Mouse (Mus musculus) E14TG2a.4 (cell line): ENCODE measurements at regions not wholly inside any gene's neighbourhood (a gene's known extent, or its start where the extent isn't known, plus 50 kb on each side); places are given as distances from the start of the nearest gene placed in this dataset.

Source experiments
- CTCF ChIP-seq: conservative IDR thresholded peaks from 2 replicates; pipeline ENCODE4 v1.5.1; 2014; ENCODE audit warnings: low read length
- POU5F1 ChIP-seq: IDR thresholded peaks from 2 replicates; pipeline ENCODE4 v1.6.1; 2014; ENCODE audit warnings: low read length, borderline replicate concordance

DNA sequence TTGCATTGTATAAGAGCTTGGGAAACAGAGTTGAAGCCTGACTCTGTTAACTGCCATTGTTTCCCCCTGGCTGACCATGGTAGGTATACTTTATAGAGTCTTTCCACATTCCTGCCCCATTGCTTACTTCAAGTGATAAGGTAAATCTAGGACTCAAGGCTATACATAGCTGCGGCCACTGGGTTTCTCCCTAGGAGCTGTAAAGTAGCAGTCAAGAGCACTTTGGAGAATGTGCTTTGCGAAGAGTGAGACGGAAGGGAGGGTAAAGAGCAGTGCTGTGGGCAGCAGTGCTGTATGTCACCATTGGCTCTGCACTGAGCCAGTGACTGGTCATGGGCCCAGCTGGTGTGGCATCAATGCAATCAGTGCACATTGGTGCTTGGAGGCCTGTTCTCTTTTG lies 240.1 kb downstream of the Rnd3 start:
- no peak for TF ChIP-seq CTCF
- TF ChIP-seq POU5F1: no peak
